Mouse (Mus musculus) inflammation-experienced regulatory T-cells, adult 6 months (primary cell): ENCODE results near the gene Elavl2. TPM values are rescaled to one million over a fixed set of nuclear protein-coding genes. Genes with fewer than 3 reads are reported as not detected.
A peak's percentile ranks its signal among the peaks of the same experiment; 100 is the strongest.

ENCODE experiments used
- ATAC-seq: one replicate; pipeline ENCODE4 v1.8.0; 2017
- polyA plus RNA-seq, 3 experiments: library from polyadenylated mRNA; unstranded; fragments of 100-300 nt; shearing (Covaris generic); gene quantifications; one replicate each; pipeline ENCODE4 v1.2.1; 2017

Gene Elavl2
- polyA plus RNA-seq, result under 1 TPM in 2 of 3 experiments, not detected in 1; 0.15 to 0.27 TPM

DNA sequence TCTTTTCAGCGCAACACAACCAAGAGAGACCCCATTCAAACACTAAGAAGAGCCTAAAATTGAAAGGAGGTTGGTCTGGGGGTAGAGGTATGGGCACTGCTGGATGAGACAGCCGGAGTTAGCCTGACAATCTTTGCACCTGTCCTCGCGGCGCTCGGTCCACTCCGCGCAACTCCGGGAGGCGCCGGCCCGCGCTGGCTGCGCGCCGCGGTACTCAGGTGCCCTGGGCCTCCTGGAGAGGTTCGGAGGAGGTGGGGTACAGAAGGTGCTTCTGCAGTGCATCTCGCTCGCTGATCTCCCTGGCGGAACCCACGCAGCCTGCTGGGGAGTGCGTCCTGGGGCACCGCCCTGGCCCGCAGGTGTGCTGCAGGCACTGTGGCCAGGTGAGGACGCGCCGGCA lies at the start of gene Elavl2:
Gene Elavl2 (minus strand): TSS at position 363 of the 400 bp plus-strand sequence.
- no peak for ATAC-seq

DNA sequence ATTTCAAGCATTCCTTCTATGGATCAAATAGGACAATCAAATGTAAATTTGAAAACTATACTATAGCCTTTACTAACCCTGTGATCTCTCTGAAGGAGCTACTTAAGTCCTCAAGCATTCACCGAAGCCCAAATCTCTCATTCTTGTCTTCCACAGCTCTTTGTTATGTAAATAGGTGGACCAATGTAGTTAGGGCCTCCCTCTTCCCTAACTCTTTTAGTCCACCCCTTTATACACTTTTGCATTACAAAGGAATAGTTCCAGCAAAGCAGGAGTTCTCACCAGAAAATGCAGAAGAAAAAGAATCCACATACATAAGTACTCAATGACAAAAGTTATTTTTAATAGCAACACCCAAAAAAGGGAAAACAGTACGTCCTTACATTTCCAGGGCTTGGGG lies 47.3 kb upstream of the Elavl2 start:
- no peak for ATAC-seq

- no peak for ATAC-seq
Measured at GRCm38 (mm10) chr4:91415582-91415981, 15.0 kb upstream of the Elavl2 start.

DNA sequence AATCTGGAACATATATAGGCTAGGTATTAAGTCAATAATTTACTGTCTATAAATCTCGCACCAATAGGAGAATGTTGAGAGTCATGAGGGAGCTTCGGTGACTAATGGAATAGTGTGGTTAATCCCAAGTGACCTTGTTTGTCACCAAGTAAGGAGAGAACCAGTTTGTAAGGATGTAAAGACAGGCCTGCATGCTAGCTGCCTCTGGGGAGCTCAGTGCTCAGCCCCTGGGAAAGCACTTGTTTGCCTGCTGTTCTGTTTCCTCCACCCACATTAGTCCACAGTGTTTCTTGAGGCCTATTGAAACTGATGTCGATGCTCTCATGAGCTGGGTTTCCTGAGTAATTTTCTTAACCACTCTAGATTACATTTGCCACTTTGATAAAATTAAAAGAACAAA lies 4.5 kb upstream of the Elavl2 start:
- no peak for ATAC-seq

GRCm38 (mm10) chr4:91399510-91400196 lies 932 bp downstream of the Elavl2 start:
- no peak for ATAC-seq

GRCm38 (mm10) chr4:91391987-91392598 lies 8.5 kb downstream of the Elavl2 start:
- no peak for ATAC-seq

- no peak for ATAC-seq
Measured at GRCm38 (mm10) chr4:91387701-91388100, 12.9 kb downstream of the Elavl2 start.

DNA sequence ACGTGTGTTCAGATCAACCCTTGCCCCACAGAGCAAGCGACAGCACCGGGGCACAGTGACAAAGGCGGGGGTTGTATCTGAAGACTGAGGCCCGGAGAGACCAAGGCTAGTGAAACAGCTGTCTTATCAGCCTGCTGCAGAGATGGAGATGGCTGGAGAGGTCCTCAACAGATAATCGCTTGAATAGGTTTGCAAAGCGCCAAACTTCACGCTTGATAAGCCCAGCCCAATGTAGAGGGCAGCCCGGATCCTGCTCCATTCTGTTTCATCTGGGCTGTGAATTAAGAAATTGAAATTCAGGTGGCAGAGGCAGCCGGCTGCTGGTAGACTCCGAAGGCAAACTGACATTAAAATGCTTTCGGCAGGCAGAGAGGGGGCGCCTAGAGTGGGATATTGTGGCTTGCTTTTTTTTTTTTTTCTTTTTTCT lies 19.4 kb downstream of the Elavl2 start:
- no peak for ATAC-seq

GRCm38 (mm10) chr4:91380341-91381117 lies 20.1 kb downstream of the Elavl2 start:
- ATAC-seq, result no peak

DNA sequence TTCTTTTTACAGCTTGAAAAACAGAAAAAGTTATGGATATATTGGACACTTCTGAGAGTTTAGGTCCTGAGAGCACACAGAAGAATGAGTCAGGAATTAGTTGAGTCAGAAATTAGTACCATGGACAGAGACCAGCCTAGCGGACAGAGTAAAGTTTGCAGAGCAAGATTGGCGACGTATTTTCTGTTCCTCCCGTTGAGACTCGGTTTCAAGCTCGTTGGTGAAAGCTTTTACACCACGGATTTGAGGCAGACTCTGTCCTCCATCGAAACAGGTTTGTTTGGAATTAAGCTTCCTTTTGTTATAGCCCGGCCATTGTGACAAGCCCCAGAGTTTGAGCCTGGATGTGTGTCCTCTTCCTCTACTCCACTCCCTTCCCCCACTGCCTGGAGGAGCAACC lies 21.0 kb downstream of the Elavl2 start:
- no peak for ATAC-seq

- peak; percentile 58 for ATAC-seq
Measured at GRCm38 (mm10) chr4:91376317-91376910, 24.2 kb downstream of the Elavl2 start.

- no peak for ATAC-seq
Measured at GRCm38 (mm10) chr4:91375372-91375687, 25.3 kb downstream of the Elavl2 start.

GRCm38 (mm10) chr4:91374571-91375371 lies 25.8 kb downstream of the Elavl2 start:
- ATAC-seq, result no peak

DNA sequence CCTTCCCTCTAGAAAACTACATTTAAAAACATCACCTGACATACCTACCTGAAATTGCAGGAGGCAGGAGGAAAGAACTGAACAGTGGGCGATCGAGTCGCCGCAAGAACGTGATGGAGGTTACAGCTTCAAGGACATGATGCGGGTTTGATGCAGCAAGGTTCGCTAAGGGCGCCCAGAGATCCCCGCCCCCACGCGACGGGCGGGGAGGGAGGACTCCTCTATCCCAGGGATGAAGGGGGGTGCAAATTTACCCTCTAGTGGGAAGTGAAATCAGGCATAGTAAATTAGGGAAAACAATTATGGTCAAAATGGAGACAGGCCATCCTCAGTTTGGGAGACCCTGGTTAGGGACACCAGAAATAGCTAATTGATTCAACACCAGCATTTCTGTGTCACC lies 27.7 kb downstream of the Elavl2 start:
- no peak for ATAC-seq

DNA sequence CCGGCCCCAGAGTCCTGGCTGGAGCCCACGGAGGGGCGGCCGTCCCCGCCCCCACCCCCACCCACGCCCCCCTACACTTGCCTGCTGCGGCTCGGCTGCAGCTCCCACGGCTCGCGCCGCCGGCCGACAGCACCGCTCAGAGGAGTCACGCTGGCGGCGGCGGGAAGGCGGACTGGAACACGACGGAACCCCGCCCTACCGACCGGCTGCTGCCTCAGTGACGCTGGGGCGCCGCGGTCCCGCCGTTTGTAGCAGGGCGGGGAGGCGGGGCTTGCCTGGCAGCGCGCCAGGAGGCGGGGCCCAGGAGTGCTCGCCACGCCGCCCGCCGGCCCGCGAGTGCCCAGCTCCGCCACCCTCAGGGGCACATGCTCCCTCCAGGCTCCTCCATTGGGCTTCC lies 28.8 kb downstream of the Elavl2 start:
- no peak for ATAC-seq

GRCm38 (mm10) chr4:91371131-91371818 lies 29.3 kb downstream of the Elavl2 start:
- no peak for ATAC-seq

- ATAC-seq, result no peak
Measured at GRCm38 (mm10) chr4:91365276-91365675, 35.3 kb downstream of the Elavl2 start.

GRCm38 (mm10) chr4:91363963-91364362 lies 36.6 kb downstream of the Elavl2 start:
- ATAC-seq, result no peak

DNA sequence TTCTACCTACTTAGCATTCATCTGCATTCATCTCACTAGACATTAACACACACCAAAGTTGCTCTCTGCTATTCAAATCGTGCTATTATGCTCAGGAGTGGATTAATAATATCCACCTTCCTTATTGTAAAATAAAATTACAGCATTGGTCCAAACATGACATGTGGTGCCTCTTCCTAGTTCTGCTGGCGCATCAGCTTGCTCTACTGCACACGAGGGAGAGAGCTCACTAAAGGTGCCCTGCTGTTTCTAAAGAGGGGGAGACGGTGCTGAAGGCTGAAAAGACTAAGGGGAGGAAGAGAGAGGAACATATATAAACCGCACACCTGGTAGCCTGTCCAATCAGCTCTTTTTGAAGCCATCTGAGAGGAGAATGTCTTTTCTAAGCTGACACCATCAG lies 38.1 kb downstream of the Elavl2 start:
- no peak for ATAC-seq

DNA sequence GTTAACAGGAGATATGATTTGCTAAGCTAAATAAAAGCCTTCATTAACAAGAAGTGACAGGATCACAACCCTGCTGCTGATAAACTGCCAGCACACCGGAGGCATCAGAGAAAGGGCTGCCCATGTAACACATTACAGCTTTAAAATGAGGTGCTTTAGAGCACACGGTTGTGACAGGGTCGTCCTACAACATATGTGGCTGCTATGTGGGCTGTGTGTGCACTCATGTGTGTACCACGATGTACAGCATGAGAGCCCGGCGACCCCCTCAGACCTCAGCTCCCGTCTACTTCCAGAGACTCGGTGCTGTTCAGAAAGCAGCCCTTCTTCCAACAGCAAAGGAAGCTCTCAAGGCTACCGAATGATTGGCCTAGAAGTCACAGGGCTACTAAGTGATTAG lies 47.4 kb downstream of the Elavl2 start:
- ATAC-seq, result no peak

- ATAC-seq, result no peak
Measured at GRCm38 (mm10) chr4:91349579-91349978, 51.0 kb downstream of the Elavl2 start.

DNA sequence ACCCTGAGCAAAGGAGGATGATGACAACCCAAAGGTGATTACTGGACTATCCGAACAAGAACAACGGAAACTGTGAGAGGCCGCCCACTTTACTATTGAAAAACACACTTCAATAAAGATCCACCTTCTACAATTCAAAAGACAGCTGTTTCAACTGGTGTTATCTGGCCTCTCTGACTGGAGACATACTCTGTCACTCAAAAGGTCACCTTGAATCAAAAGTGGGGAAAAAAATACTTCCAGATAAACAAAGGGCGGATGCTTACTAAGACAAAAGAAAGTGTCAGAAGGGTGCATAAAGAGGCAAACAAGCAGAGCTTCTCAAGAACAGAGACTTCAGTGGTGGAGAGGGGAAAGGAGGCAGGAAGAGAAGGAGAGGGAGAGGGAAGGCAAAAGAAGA lies 66.4 kb downstream of the Elavl2 start:
- ATAC-seq, result no peak
